Mouse (Mus musculus) intestine, embryonic 15.5 days (tissue): Measurements from ENCODE around the gene Ccdc38. TPM values are rescaled to one million over a fixed set of nuclear protein-coding genes. Genes with fewer than 3 reads are reported as not detected.

Experiments
- ATAC-seq: fragments of 200-750 bp; cut with Nextera tagmentation; 2 replicates; pipeline ENCODE4 v1.8.0; 2017; ENCODE audit warnings: moderate TSS enrichment, moderate library complexity
- H3K27ac ChIP-seq: fragments of 300-500 bp; sonication (generic); 2 replicates; pipeline ENCODE4 v1.5.1; 2015; ENCODE audit warnings: mild to moderate bottlenecking, inconsistent platforms
- H3K27me3 ChIP-seq: fragments of 300-500 bp; sonication (generic); replicated peaks from 2 replicates; pipeline ENCODE4 v1.6.1; 2015; ENCODE audit warnings: inconsistent platforms
- H3K36me3 ChIP-seq: fragments of 300-500 bp; sonication (generic); 2 replicates; pipeline ENCODE4 v1.6.1; 2015; ENCODE audit warnings: inconsistent platforms
- H3K4me1 ChIP-seq: fragments of 300-500 bp; sonication (generic); replicated peaks from 2 replicates; pipeline ENCODE4 v1.6.1; 2015; ENCODE audit warnings: inconsistent platforms
- H3K4me2 ChIP-seq: fragments of 300-500 bp; sonication (generic); replicated peaks from 2 replicates; pipeline ENCODE4 v1.6.1; 2015; ENCODE audit warnings: mild to moderate bottlenecking, inconsistent platforms
- H3K4me3 ChIP-seq: fragments of 300-500 bp; sonication (generic); replicated peaks from 2 replicates; pipeline ENCODE4 v1.5.1; 2015; ENCODE audit warnings: inconsistent platforms
- H3K9ac ChIP-seq: fragments of 300-500 bp; sonication (generic); 2 replicates; pipeline ENCODE4 v1.6.1; 2015; ENCODE audit warnings: inconsistent platforms
- H3K9me3 ChIP-seq: fragments of 300-500 bp; sonication (generic); 2 replicates; pipeline ENCODE4 v1.6.1; 2016; ENCODE audit warnings: inconsistent platforms
- WGBS: fragments of 180-500 bp; shearing (Covaris S2); methylation state at CpG from one replicate; pipeline ENCODE4 v1.1.7; 2015; 5-methylcytosine and 5-hydroxymethylcytosine counted together
- polyA plus RNA-seq: library from polyadenylated mRNA; unstranded; fragments of >200 nt; fragmentation: Nextera tagmentation; extraction: Ambion mirVana; gene quantifications from 2 replicates; pipeline ENCODE4 v1.2.1, GENCODE M21; 2015

Ccdc38 gene
- 0.29 and 0.33 TPM in 2 replicates for polyA plus RNA-seq

DNA sequence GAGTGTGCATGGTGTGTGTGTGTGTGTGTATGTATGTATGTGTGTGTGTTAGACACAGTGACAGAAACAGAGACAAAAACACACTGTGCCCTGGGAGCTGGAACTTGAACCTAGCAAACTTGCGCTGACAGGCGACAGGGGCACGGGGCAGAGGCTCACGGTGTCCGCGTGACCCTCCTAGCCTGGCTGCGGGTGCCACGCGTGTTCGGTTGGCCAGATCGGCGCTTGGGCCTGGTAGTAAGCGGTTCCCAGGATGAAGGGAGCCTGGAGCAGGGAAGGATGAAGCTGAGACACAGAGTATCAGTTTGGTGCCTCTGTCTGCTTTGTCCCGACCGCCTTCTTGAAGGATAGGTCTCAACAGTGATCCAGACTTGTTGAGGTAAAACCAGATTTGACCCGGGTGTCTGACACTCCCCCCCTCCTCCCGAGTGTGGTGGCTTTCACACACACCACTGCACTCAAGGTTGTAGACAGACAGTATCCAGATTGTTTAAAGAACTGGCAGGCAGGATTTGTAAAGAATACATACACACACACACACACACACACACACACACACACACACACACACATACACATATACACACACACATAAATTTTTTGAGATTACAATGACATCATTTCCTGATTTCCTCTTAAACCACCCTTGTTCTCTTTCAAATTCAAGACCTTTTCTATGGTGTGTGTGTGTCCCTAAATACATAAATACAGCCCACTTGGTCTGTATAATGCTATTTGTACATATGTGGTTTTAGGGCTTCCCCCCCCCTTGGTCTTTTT is at the start of gene Ccdc38:
Gene Ccdc38, plus strand, starts transcription at position 202 of the 780 bp plus-strand sequence.
- peak within 1 kb of the TSS; percentile 76 for H3K4me2 ChIP-seq
- H3K9ac ChIP-seq: peak within 1 kb of the TSS; percentile 27
- peak; percentile 2; the same call in 1 of the 2 replicates for ATAC-seq
- no peak within 1 kb of the TSS for H3K27ac ChIP-seq
- H3K4me3 ChIP-seq: peak within 1 kb of the TSS; percentile 39
- H3K27me3 ChIP-seq: no peaks in the 10 kb centered on the region
- H3K36me3 ChIP-seq: no peaks in the 10 kb centered on the region
- no peaks in the 10 kb centered on the region for H3K9me3 ChIP-seq
- H3K4me1 ChIP-seq: peaks cover 6% of the 10 kb centered on the region
- WGBS: 54% methylated on average over 17 of the region's 17 CpGs

DNA sequence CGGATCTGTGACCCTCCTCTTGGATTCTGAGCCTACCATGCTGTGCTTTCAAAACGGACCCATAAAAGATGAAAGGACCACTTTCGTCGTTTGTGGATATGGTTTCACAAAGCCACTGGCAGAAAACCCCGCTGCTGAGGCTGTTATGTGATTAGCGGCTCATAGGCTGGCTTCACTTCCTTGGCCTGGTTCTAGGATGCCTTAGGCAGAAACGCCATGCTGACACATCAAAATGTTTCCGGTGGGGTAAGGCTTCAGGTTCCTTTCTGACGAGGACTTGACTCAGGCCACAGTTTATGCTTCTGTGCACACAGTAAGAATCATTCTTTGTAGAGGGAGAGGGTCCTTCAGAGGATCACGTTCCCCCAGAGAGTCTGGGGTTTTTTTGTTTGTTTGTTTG is 39.6 kb upstream of the Ccdc38 start:
- no peak overlapping the region for H3K4me2 ChIP-seq
- no peaks in the 10 kb centered on the region for H3K27me3 ChIP-seq
- no peaks in the 10 kb centered on the region for H3K36me3 ChIP-seq
- WGBS: 64% methylated on average over 10 of the region's 10 CpGs
- H3K4me3 ChIP-seq: no peak overlapping the region
- H3K27ac ChIP-seq: no peak overlapping the region
- no peak overlapping the region for H3K9ac ChIP-seq
- no peak for ATAC-seq
- no peaks in the 10 kb centered on the region for H3K9me3 ChIP-seq
- H3K4me1 ChIP-seq: no peaks in the 10 kb centered on the region

DNA sequence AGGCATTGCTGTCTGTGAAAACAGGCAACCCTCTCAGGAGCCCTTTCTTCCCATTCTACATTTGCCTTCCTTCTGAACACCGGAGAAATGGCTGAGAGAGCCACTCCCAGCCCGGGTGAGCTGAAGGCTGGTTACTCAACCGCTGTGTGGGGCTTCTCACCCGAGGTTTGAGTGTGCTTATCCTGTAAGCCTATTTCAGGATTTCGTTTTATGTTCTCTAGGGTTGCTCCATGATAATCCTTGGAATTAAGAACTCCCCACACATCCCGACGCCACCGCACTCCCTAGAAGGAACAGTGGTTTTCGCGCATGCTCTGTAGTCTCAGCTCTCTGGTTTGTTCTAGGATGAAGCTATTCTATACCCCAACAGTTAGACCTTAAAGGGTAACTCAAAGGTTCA is 39.1 kb upstream of the Ccdc38 start:
- Histone ChIP-seq H3K4me1 (no peaks in the 10 kb centered on the region), H3K27me3 (no peaks in the 10 kb centered on the region), H3K4me2 (no peak overlapping the region), H3K9ac (no peak overlapping the region), H3K36me3 (no peaks in the 10 kb centered on the region), H3K9me3 (no peaks in the 10 kb centered on the region), H3K4me3 (no peak overlapping the region), H3K27ac (no peak overlapping the region)
- WGBS: 76% methylated on average over 10 of the region's 10 CpGs
- ATAC-seq: no peak

DNA sequence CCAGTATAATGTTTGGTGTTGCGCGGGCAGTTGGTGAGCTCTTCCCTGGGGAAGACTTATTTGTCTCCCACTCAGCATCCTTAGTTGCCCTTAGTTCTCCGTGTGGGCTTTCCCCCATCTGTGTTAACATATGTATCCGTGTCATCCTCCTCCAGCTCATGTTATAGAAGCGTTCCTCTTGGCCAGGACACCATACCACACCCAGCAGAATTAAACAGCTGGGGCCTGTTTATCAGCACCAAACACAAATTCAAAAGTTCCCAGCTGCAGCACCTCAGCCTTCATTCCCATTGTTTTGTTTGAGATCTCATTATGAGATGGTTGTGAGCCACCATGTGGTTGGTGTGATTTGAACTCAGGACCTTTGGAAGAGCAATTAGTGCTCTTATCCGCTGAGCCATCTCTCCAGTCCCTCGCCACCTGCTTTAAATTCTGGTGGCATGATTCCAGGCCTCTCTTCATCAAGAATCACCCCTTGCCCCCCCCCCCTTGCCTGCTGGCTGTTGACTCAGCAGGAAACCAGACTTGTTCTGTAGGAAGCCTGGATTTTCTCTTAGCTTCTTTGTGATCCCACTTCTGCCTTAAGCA is 32.0 kb upstream of the Ccdc38 start:
- Histone ChIP-seq H3K9me3 (no peaks in the 10 kb centered on the region), H3K4me3 (no peak overlapping the region), H3K4me1 (no peaks in the 10 kb centered on the region), H3K9ac (no peak overlapping the region), H3K27me3 (no peaks in the 10 kb centered on the region), H3K36me3 (no peaks in the 10 kb centered on the region), H3K27ac (no peak overlapping the region), H3K4me2 (no peak overlapping the region)
- ATAC-seq: no peak
- 79% methylated on average over 7 of the region's 7 CpGs for WGBS

DNA sequence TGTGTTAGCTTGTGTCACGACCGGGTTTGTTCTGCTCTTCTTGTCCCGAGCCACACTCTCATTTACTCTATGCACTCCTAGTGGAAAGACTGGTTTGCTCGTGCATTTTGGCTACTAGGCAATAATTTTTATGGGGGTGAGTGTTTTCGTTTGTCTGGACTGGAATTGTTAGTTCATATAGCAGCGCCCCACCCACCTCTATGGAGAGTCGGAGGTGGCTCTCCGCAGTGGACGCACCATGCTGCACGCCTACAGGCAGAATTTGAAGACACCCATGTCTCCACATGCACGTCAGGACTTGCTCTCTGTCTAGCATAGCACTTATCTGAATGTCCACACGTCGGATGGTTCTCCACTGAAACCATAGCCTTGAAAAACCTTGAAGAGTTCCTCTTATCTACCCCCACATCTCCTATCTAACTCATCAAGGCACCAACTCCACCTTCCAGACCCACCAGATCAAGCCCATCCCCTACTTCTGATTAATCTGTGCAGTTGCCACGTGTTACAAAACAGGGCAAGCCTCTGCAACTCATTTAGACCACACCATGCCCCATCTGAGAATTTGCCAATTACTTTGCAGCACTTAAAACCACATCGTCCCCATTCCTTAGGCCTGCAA is 30.8 kb upstream of the Ccdc38 start:
- WGBS: 73% methylated on average over 15 of the region's 15 CpGs

DNA sequence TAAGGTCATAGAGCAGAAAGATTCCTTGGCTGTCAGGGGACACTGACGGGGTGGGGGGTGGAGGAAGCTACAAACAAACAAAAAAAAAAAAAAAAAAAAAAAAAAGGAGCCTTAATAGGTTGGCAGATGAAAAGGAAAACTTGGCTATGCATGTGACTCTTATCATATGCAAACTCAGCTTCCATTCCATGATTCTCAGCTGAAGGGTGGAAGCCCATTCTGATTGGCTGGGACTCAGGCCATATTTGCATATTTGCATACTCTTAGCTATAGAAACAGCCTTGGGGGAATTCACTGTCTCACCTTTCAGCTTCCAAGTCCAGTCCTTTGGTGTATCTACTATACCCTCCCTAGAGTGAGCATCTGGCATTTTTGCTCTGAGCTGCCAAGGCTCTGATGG is 25.0 kb upstream of the Ccdc38 start:
- H3K4me2 ChIP-seq: no peak overlapping the region
- H3K36me3 ChIP-seq: no peaks in the 10 kb centered on the region
- ATAC-seq: no peak
- H3K9ac ChIP-seq: no peak overlapping the region
- no peak overlapping the region for H3K27ac ChIP-seq
- H3K4me1 ChIP-seq: no peaks in the 10 kb centered on the region
- no peaks in the 10 kb centered on the region for H3K27me3 ChIP-seq
- WGBS: 30% methylated on average over 1 of the region's 1 CpGs
- no peaks in the 10 kb centered on the region for H3K9me3 ChIP-seq
- H3K4me3 ChIP-seq: no peak overlapping the region

More for the DNA sequence above, 30.8 kb upstream of the Ccdc38 start:
- Histone ChIP-seq H3K9ac (no peak overlapping the region), H3K27me3 (no peaks in the 10 kb centered on the region), H3K4me1 (no peaks in the 10 kb centered on the region), H3K9me3 (no peaks in the 10 kb centered on the region), H3K4me3 (no peak overlapping the region), H3K27ac (no peak overlapping the region), H3K4me2 (no peak overlapping the region), H3K36me3 (no peaks in the 10 kb centered on the region)
- ATAC-seq: peak; percentile 39

DNA sequence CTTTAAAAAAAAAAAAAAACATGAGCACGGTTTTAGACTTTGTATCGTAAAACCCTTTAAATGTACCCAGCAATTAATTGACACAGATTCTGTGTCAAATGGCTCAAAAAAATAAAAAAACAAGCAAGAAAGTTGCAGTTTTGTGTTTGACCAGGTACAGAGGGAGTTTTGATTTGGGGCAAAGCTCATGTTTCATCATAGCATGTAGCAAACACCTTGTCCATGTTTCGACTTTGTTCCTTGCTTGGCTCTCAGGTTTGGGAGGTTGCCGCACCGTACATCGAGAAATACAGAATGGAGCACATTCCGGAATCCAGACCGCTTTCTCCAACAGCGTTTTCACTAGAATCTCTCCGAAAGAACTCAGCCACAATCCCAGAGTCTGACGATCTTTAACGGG is 24.5 kb upstream of the Ccdc38 start:
- 78% methylated on average over 12 of the region's 12 CpGs for WGBS
- ATAC-seq: no peak
- no peaks in the 10 kb centered on the region for H3K27me3 ChIP-seq
- H3K36me3 ChIP-seq: no peaks in the 10 kb centered on the region
- H3K4me3 ChIP-seq: no peak overlapping the region
- no peak overlapping the region for H3K4me2 ChIP-seq
- H3K27ac ChIP-seq: no peak overlapping the region
- no peaks in the 10 kb centered on the region for H3K9me3 ChIP-seq
- H3K4me1 ChIP-seq: no peaks in the 10 kb centered on the region
- H3K9ac ChIP-seq: no peak overlapping the region

DNA sequence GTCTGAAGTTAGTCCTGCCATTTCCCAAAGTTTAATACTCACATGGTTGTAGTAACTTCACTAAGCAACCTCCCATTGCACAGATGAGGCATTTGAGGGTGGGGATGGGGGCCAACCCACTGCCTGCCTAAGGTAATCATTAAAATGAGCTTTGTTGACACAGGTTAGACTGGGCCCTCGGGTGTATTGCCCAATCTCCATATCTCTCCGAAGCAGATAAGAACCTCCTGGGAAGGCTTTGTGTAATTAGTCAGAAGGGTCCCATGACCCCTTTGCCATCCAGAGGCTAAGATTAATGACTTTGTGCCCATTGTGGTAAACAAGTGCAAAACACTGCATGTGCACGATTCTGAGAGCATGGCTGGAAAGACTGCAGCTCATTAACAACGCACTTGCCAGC is 22.7 kb upstream of the Ccdc38 start:
- no peaks in the 10 kb centered on the region for H3K4me1 ChIP-seq
- no peaks in the 10 kb centered on the region for H3K27me3 ChIP-seq
- no peak overlapping the region for H3K4me3 ChIP-seq
- H3K9me3 ChIP-seq: no peaks in the 10 kb centered on the region
- peak; percentile 94 for ATAC-seq
- WGBS: 25% methylated on average over 4 of the region's 4 CpGs
- no peak overlapping the region for H3K4me2 ChIP-seq
- H3K27ac ChIP-seq: no peak overlapping the region
- no peaks in the 10 kb centered on the region for H3K36me3 ChIP-seq
- no peak overlapping the region for H3K9ac ChIP-seq

DNA sequence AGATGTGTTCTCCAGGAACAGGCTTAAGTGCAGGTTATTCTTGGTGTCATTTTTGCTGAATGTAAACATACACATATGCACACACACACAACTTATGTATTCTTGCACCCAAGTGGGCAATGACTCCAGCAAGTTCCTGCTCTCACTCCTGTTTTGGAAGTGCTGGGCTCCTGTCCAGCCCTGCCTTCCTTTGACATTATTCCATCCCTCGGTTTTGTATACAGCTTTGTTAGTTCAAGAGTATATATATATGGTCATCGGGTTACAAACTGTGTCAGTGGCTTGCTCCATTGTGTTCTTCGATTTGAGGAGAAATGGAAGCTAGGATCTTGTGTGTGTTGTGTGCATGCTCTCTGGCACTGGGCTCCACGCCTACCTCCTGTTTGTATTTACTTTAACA is 22.2 kb upstream of the Ccdc38 start:
- Histone ChIP-seq H3K27me3 (no peaks in the 10 kb centered on the region), H3K4me1 (no peaks in the 10 kb centered on the region), H3K9me3 (no peaks in the 10 kb centered on the region), H3K36me3 (no peaks in the 10 kb centered on the region), H3K4me2 (no peak overlapping the region), H3K9ac (no peak overlapping the region), H3K27ac (no peak overlapping the region), H3K4me3 (no peak overlapping the region)
- ATAC-seq: peak; percentile 34
- WGBS: 73% methylated on average over 4 of the region's 4 CpGs

DNA sequence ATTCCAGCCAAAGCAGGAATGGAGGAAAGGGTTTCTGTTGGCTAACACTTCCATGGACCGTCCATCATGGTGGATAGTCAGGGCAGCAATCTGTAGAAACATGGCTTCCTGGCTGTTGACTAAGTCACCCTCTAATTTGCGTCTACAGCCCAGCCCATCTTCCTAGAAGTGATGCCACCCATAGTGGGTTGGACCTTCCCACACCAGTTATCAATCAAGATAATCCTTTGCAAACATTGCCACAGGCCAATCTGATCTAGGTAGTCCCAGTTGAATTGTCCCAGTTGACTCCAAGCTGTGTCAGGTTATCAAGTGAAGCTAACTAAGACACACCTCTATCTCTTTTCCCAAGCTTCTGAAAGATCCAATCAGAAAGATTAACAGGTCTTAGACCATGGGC is 21.8 kb upstream of the Ccdc38 start:
- Histone ChIP-seq H3K4me1 (no peaks in the 10 kb centered on the region), H3K4me2 (no peak overlapping the region), H3K27me3 (no peaks in the 10 kb centered on the region), H3K9me3 (no peaks in the 10 kb centered on the region), H3K9ac (no peak overlapping the region), H3K27ac (no peak overlapping the region), H3K36me3 (no peaks in the 10 kb centered on the region), H3K4me3 (no peak overlapping the region)
- 74% methylated on average over 2 of the region's 2 CpGs for WGBS
- peak; percentile 8; the same call in 1 of the 2 replicates for ATAC-seq

DNA sequence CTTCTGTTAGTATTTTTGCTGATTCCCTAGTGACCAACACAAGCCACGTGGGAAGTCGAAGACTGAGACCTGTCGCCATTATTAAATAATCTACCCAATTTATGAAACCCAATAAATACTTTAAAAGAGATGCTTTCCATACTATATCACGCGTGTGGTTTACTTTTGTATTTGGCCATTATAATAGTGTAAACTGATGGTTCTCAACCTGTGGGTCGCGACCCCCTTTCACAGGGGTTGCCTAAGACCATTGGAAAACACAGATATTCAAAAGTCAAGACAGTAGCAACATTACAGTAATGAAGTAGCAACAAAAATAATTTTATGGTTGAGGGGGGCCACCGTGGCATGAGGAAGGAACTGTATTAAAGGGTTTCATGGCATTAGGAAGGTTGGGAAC is 21.3 kb upstream of the Ccdc38 start:
- ATAC-seq: no peak
- Histone ChIP-seq H3K4me2 (no peak overlapping the region), H3K27me3 (no peaks in the 10 kb centered on the region), H3K9me3 (no peaks in the 10 kb centered on the region), H3K27ac (no peak overlapping the region), H3K4me1 (no peaks in the 10 kb centered on the region), H3K9ac (no peak overlapping the region), H3K36me3 (no peaks in the 10 kb centered on the region), H3K4me3 (no peak overlapping the region)
- WGBS: 94% methylated on average over 8 of the region's 8 CpGs

DNA sequence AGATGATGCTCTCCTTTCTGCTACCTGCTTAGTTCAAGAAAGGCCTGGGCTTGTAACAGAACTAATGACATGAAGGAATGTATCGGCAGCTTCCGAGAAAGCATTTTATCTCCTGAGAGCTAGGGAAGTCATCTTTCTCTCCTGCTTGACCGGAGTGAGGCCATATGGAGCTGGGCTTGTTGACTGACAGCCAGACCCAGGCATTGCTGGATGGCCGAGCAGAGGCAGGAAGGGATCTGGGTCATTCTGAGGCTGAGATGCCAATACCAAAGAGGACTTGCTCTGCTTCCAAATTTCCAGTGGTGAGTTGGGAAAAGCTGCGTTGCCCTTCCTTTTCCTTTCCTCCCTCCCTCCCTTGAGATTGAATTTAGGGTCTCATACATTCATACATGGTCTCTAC is 20.7 kb upstream of the Ccdc38 start:
- 78% methylated on average over 5 of the region's 5 CpGs for WGBS
- Histone ChIP-seq H3K9ac (no peak overlapping the region), H3K4me3 (no peak overlapping the region), H3K27ac (no peak overlapping the region), H3K27me3 (no peaks in the 10 kb centered on the region), H3K36me3 (no peaks in the 10 kb centered on the region), H3K9me3 (no peaks in the 10 kb centered on the region), H3K4me1 (no peaks in the 10 kb centered on the region), H3K4me2 (no peak overlapping the region)
- no peak for ATAC-seq
